Mouse (Mus musculus) neural tube, embryonic 10.5 days (tissue): ENCODE measurements around the gene Shank2.

Experiments
- DNase-seq: peaks from one replicate; pipeline ENCODE4 v3.0.0-alpha.2; 2017; ENCODE audit warnings: low spot score; ENCODE audit errors: extremely low spot score

Shank2 gene

DNA sequence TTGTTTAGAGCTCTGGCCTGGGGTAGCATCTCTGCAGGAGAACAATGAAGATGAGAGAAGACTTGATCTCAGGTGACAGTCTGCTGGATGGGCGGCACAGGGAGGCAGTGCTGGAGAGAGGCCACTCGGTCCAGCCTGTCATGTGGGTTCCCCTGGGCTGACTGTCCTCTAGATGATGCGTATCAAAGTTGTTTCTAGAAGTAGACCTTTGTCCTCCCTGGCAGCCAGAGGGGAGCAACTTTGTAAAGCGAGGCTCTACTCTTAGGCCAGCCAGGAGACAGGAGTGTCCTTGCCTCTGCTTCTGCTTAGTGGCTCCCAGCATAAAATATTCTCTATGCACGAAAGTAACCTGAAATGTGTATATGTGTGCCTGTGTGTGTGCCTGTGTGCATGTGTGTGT is 27.5 kb downstream of the Shank2 start:
- DNase-seq: no peak

- DNase-seq: no peak
These were observed 29.1 kb downstream of the Shank2 start for GRCm38 (mm10) chr7:144030796-144031195.

DNA sequence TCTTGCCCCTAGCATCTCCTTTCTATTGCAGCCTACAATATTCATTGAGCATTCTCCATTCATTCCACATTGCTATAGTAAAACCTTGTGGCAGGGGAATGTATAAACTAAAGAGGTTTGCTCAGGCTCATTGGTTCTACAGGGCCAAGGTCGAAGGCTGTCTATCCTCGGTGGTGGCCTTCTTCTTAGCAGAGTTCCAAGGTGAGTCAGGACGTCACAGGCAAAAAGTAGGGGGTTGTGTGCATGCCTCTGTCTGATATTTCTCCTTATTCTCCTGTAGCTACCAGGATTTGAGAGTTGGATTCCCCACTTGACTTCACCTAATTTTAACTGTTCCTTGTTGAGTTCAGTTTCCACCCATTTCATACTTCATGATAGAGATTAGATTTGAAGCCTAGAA is 29.9 kb downstream of the Shank2 start:
- no peak for DNase-seq

DNA sequence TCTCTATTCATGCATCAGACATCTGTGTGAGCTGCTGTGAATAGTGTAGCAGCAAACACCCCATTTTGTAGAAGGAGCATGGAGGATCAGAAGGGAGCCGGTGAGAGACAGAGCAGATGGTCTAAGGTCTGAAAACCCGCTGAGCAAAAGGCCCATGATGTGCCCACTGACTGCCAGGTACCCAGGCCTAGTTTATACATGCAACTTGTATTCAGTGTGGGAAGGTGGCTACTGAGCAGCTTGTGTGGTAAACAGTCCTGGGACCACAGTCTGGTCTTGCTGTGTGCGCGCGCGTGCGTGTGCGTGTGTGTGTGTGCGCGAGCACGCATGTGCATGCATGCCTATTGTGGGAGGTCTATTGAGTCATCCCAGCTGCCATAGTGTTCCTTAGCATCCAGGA is 35.8 kb downstream of the Shank2 start:
- no peak for DNase-seq

GRCm38 (mm10) chr7:144037966-144038669 is 36.4 kb downstream of the Shank2 start:
- no peak for DNase-seq

GRCm38 (mm10) chr7:144038741-144039140 is 37.0 kb downstream of the Shank2 start:
- DNase-seq: no peak

DNA sequence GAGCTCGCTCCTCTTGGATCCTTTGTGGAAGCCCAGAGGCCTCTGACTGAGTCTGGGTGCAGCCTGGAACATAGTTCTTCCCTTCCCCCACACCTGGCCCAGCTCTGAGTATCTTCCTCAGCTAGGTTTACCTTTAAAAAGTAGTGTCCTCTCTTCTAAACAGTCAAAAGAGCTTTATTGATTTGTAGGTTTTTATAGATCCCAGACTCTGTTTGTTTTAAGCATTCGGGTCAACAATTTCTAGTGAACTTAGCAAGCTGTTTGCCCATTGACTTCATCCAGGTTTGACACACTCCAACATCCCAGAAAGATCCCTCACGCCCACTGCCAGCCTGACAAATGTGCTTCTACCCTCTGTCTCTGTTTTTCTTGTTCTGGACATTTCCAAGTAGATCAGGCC is 38.6 kb downstream of the Shank2 start:
- no peak for DNase-seq

GRCm38 (mm10) chr7:144052076-144052475 is 50.3 kb downstream of the Shank2 start:
- peak; percentile 29 for DNase-seq

DNA sequence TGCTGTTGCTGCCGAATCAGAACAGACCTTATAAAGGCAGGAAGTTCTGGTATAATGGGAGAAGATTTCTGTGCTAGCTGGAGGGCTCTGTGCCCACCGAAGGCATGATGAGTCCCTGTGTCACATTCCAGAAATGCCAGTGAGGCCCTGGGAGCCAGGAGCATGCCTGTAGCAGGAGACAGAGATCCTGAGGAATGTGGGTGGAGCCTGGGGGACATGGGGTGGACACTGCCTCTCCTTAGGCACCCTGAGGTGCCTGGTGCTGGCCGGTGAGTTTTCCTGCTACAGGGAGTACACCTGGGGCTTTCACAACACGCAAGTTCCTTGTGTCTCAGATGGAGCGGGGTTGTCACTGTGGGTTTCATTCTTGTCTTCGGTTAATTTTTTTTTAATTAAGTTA is 53.5 kb downstream of the Shank2 start:
- no peak for DNase-seq

- DNase-seq: peak; percentile 48
These were observed 54.2 kb downstream of the Shank2 start for GRCm38 (mm10) chr7:144055702-144056531.

- no peak for DNase-seq
These were observed 68.6 kb downstream of the Shank2 start for GRCm38 (mm10) chr7:144070162-144070949.

DNA sequence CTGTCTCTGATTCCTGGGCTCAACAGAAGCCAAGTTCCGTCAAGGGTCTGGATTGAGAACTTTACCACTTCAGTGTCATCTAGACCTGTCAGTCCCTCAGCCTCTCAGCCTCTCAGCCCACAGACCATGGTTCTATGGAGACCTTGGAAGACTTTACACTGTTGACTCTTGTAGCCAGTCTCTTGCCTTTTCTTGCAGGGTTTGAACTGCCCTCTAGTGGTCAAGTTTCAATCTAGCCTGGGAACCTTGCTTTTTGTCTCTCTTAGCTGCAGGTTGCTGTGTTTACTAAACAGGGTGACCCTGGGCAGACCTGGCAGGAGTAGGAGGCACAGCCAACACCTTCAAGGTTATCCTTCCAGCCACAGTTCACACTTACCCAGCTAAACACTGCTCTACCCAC is 70.5 kb downstream of the Shank2 start:
- no peak for DNase-seq

DNA sequence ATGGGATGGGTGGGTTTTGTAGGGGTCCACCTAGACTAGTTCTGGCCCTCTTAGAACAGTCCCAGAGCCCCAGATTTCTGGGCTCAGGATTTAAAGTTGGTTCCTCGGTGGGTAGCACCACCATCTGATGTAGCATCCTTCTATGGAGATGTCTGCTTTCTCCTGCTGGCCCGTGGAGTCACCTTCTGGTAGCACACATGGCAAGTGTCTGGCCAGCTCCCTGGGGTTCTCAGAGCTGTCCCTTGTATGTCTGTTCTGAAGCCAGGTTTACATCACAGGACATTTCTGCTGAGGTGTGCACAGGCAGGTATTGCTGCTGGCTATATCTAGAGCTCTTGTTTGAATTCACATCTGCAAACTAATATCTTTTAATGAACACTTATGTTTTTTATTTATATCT is 71.1 kb downstream of the Shank2 start:
- no peak for DNase-seq

- peak; percentile 77 for DNase-seq
These were observed 73.0 kb downstream of the Shank2 start for GRCm38 (mm10) chr7:144074718-144075117.

GRCm38 (mm10) chr7:144078661-144079060 is 76.9 kb downstream of the Shank2 start:
- DNase-seq: peak; percentile 43

DNA sequence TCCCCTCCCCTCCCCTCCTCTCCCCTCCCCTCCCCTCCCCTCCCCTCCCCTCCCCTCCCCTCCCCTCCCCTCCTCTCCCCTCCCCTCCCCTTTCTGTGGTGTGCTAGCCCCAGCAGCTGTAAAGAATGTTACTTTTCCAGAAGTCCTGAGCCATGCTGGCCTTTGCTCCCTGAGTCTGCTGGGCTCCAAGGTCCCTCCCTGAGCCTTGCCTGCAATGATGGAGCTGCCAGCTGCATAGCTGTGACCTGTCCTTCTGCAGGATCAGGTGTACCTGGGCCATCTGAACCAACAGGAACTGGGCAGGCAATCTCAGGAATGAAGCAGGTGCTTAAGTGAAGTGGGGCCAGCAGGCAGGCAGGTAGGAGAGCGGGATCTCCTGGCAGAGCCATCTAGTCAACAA is 78.1 kb downstream of the Shank2 start:
- no peak for DNase-seq

DNA sequence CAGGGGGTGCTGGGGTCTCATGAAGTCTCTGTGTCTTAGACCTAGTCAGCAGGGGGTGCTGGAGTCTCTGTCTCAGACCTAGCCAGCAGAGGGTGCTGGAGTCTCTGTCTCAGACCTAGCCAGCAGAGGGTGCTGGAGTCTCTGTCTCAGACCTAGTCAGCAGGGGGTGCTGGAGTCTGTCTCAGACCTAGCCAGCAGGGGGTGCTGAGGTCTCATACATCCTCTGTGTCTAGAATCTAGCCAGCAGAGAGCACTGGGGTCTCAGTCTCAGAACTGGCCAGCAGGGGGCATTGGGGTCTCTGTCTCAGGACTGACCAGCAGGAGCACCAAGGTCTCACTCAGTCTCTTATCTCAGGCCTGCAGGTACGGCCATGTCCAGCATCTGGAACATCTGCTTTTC is 79.7 kb downstream of the Shank2 start:
- DNase-seq: no peak

- no peak for DNase-seq
These were observed 80.2 kb downstream of the Shank2 start for GRCm38 (mm10) chr7:144081963-144082362.

- DNase-seq: no peak
These were observed 85.5 kb downstream of the Shank2 start for GRCm38 (mm10) chr7:144087277-144087676.

DNA sequence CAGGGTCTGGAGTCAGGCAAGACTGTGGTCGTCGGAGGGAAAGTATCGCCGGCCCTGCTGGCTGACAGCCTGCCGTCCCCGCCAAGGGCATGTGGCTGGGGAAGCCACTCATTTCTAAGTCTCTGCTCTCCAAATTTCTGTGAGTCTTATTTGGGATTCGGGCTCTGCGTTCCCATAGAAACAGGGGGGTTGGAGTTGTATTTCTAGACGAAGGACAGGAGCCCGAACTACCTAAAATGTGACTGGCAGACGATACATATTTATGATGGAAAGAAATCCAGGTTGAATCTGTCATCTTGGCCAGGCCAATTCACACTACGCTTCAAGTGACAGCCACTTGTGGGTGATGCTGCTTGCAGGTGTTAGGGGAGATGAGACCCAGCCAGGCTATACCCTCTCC is 92.4 kb downstream of the Shank2 start:
- DNase-seq: no peak

- no peak for DNase-seq
These were observed 95.6 kb downstream of the Shank2 start for GRCm38 (mm10) chr7:144097314-144097713.
